Mouse (Mus musculus): ENCODE data around the gene Abca4. TPM values are rescaled to one million over a fixed set of nuclear protein-coding genes. Genes with fewer than 3 reads are reported as not detected.
"Not testable (repeated sequence)": the region's sequence is repeated elsewhere in the genome, so short reads cannot be mapped to it uniquely, and the experiment has no call there.

The Abca4 gene
- polyA plus RNA-seq, 1 experiment from 2014 or later, result not detected

- Histone ChIP-seq H3K36me3 (ENCODE audit: inconsistent target) (no peaks in the 10 kb centered on the region), H3K79me2 (ENCODE audit: inconsistent target) (no peaks in the 10 kb centered on the region), H3K4me3 (ENCODE audit: inconsistent target) (no peak overlapping the region), H3K27ac (no peak overlapping the region)
- 91% methylated on average over 3 of the region's 3 CpGs for WGBS (ENCODE audit: missing documents)
These were observed 177.2 kb downstream of the Abca4 start for GRCm38 (mm10) chr3:122221240-122222036.

- H3K79me2 ChIP-seq (ENCODE audit: inconsistent target); H3K4me3 ChIP-seq (ENCODE audit: inconsistent target); H3K27ac ChIP-seq; H3K36me3 ChIP-seq (ENCODE audit: inconsistent target): not testable (repeated sequence)
- WGBS (ENCODE audit: missing documents), result 87% methylated on average over 5 of the region's 6 CpGs
These were observed 182.7 kb downstream of the Abca4 start for GRCm38 (mm10) chr3:122226972-122227371.

Other genes with a start within 250 kb of the Abca4 start
- gene Abcd3, start 229.1 kb upstream of the Abca4 start, polyA plus RNA-seq (2018), result 36.0 to 44.8 TPM (median 38.1 TPM) in 3 replicates
- gene Arhgap29, start 91.9 kb upstream of the Abca4 start, polyA plus RNA-seq (2018), result 0.23 to 0.42 TPM (median 0.26 TPM) in 3 replicates
- 50.5 to 96.3 TPM (median 94.0 TPM) in 3 replicates for gene Gclm, start 201.1 kb downstream of the Abca4 start, polyA plus RNA-seq (2018)
- 38.3 to 104 TPM (median 55.9 TPM) in 3 replicates for gene Dnttip2, start 229.9 kb downstream of the Abca4 start, polyA plus RNA-seq (2018)
- 10.7 to 31.8 TPM (median 14.2 TPM) in 3 replicates for gene Bcar3, start 249.7 kb downstream of the Abca4 start, polyA plus RNA-seq (2018)

Data from macrophage (primary cell).